Mouse (Mus musculus) central nervous system, embryonic 18 days (tissue): ENCODE measurements around the gene Tacc2. TPM values are rescaled to one million over a fixed set of nuclear protein-coding genes. Genes with fewer than 3 reads are reported as not detected.

Experiments used
- polyA plus RNA-seq: library from polyadenylated mRNA; depleted of rRNA; stranded (reverse); fragments of >200 nt; gene quantifications from 2 replicates; pipeline ENCODE4 v1.2.3, GENCODE M21; 2012; rRNA removed

The Tacc2 gene
- polyA plus RNA-seq, result 50.9 and 52.1 TPM in 2 replicates

GRCm38 (mm10) chr7:130577388-130578003 lies at the start of gene Tacc2:
Tacc2 (plus strand) TSS chr7:130577438.

GRCm38 (mm10) chr7:130572821-130573220 lies 4.4 kb upstream of the Tacc2 start, which contains the start of gene Nsmce4a:
Nsmce4a (minus strand) TSS chr7:130573118.

GRCm38 (mm10) chr7:130773914-130774630 lies 196.8 kb downstream of the Tacc2 start, which contains the start of gene Btbd16:
Btbd16 (plus strand) TSS chr7:130774069.

Other genes with a start within 250 kb of the Tacc2 start
- gene Ate1, start 57.1 kb upstream of the Tacc2 start, polyA plus RNA-seq, result 26.0 and 26.3 TPM in 2 replicates
- 53.8 and 54.9 TPM in 2 replicates for gene Nsmce4a, start 4.3 kb upstream of the Tacc2 start, polyA plus RNA-seq
- gene Btbd16, start 196.6 kb downstream of the Tacc2 start, polyA plus RNA-seq, result 0.20 and 0.23 TPM in 2 replicates